Mouse (Mus musculus): Measurements from ENCODE around the gene Lrrc7. TPM values are rescaled to one million over a fixed set of nuclear protein-coding genes. Genes with fewer than 3 reads are reported as not detected.

Lrrc7 gene
- polyA plus RNA-seq, 1 experiment from 2014 or later: 1.7 TPM

GRCm38 (mm10) chr3:158340808-158341207, 221.2 kb downstream of the Lrrc7 start:
- ATAC-seq (ENCODE audit: insufficient read depth, low FRiP score, low TSS enrichment): no peak
- Histone ChIP-seq H3K27ac (ENCODE audit: low read depth, low read length) (no peak overlapping the region), H3K36me3 (ENCODE audit: control insufficient read depth, insufficient read depth, low read length) (no peaks in the 10 kb centered on the region), H3K4me3 (ENCODE audit: low read depth, low read length) (no peak overlapping the region), H3K27me3 (ENCODE audit: control insufficient read depth, insufficient read depth, low read length) (no peaks in the 10 kb centered on the region), H3K9me3 (ENCODE audit: control insufficient read depth, low read length) (no peaks in the 10 kb centered on the region), H3K4me2 (ENCODE audit: low read depth) (no peak overlapping the region), H3K9ac (ENCODE audit: low read length) (no peak overlapping the region), H3K4me1 (ENCODE audit: control insufficient read depth, insufficient read depth, low read length) (no peaks in the 10 kb centered on the region)
- DNase-seq (ENCODE audit: low spot score): no peak

- Histone ChIP-seq H3K27me3 (ENCODE audit: control insufficient read depth, insufficient read depth, low read length) (no peaks in the 10 kb centered on the region), H3K4me1 (ENCODE audit: control insufficient read depth, insufficient read depth, low read length) (no peaks in the 10 kb centered on the region), H3K9ac (ENCODE audit: low read length) (no peak overlapping the region), H3K27ac (ENCODE audit: low read depth, low read length) (no peak overlapping the region), H3K9me3 (ENCODE audit: control insufficient read depth, low read length) (no peaks in the 10 kb centered on the region), H3K4me2 (ENCODE audit: low read depth) (no peak overlapping the region), H3K36me3 (ENCODE audit: control insufficient read depth, insufficient read depth, low read length) (no peaks in the 10 kb centered on the region), H3K4me3 (ENCODE audit: low read depth, low read length) (no peak overlapping the region)
- DNase-seq (ENCODE audit: low spot score) (no peak), ATAC-seq (ENCODE audit: insufficient read depth, low FRiP score, low TSS enrichment) (no peak)
These were observed 231.9 kb downstream of the Lrrc7 start for GRCm38 (mm10) chr3:158330085-158330484.

GRCm38 (mm10) chr3:158310391-158310790, 251.6 kb downstream of the Lrrc7 start:
- H3K4me1 ChIP-seq (ENCODE audit: control insufficient read depth, insufficient read depth, low read length): no peaks in the 10 kb centered on the region
- H3K9me3 ChIP-seq (ENCODE audit: control insufficient read depth, low read length): no peaks in the 10 kb centered on the region
- H3K4me2 ChIP-seq (ENCODE audit: low read depth): no peak overlapping the region
- WGBS: 82% methylated on average over 2 of the region's 2 CpGs
- H3K36me3 ChIP-seq (ENCODE audit: control insufficient read depth, insufficient read depth, low read length): no peaks in the 10 kb centered on the region
- H3K27ac ChIP-seq (ENCODE audit: low read depth, low read length): no peak overlapping the region
- DNase-seq (ENCODE audit: low spot score) (no peak), ATAC-seq (ENCODE audit: insufficient read depth, low FRiP score, low TSS enrichment) (no peak)
- H3K4me3 ChIP-seq (ENCODE audit: low read depth, low read length): no peak overlapping the region
- no peaks in the 10 kb centered on the region for H3K27me3 ChIP-seq (ENCODE audit: control insufficient read depth, insufficient read depth, low read length)
- H3K9ac ChIP-seq (ENCODE audit: low read length): no peak overlapping the region

GRCm38 (mm10) chr3:158307415-158307814, 254.6 kb downstream of the Lrrc7 start:
- Histone ChIP-seq H3K27me3 (ENCODE audit: control insufficient read depth, insufficient read depth, low read length) (no peaks in the 10 kb centered on the region), H3K9me3 (ENCODE audit: control insufficient read depth, low read length) (no peaks in the 10 kb centered on the region), H3K27ac (ENCODE audit: low read depth, low read length) (no peak overlapping the region), H3K4me1 (ENCODE audit: control insufficient read depth, insufficient read depth, low read length) (no peaks in the 10 kb centered on the region), H3K36me3 (ENCODE audit: control insufficient read depth, insufficient read depth, low read length) (no peaks in the 10 kb centered on the region), H3K4me2 (ENCODE audit: low read depth) (no peak overlapping the region), H3K4me3 (ENCODE audit: low read depth, low read length) (no peak overlapping the region), H3K9ac (ENCODE audit: low read length) (no peak overlapping the region)
- ATAC-seq (ENCODE audit: insufficient read depth, low FRiP score, low TSS enrichment): no peak
- DNase-seq (ENCODE audit: low spot score): no peak

GRCm38 (mm10) chr3:158298732-158299131, 263.3 kb downstream of the Lrrc7 start:
- ATAC-seq (ENCODE audit: insufficient read depth, low FRiP score, low TSS enrichment) (no peak), DNase-seq (ENCODE audit: low spot score) (no peak)
- no peak overlapping the region for H3K4me3 ChIP-seq (ENCODE audit: low read depth, low read length)
- no peak overlapping the region for H3K9ac ChIP-seq (ENCODE audit: low read length)
- no peak overlapping the region for H3K4me2 ChIP-seq (ENCODE audit: low read depth)
- H3K9me3 ChIP-seq (ENCODE audit: control insufficient read depth, low read length): no peaks in the 10 kb centered on the region
- H3K36me3 ChIP-seq (ENCODE audit: control insufficient read depth, insufficient read depth, low read length): no peaks in the 10 kb centered on the region
- H3K27me3 ChIP-seq (ENCODE audit: control insufficient read depth, insufficient read depth, low read length): no peaks in the 10 kb centered on the region
- no peak overlapping the region for H3K27ac ChIP-seq (ENCODE audit: low read depth, low read length)
- WGBS: 75% methylated on average over 3 of the region's 3 CpGs
- H3K4me1 ChIP-seq (ENCODE audit: control insufficient read depth, insufficient read depth, low read length): no peaks in the 10 kb centered on the region

GRCm38 (mm10) chr3:158295041-158295440, 267.0 kb downstream of the Lrrc7 start:
- Histone ChIP-seq H3K4me1 (ENCODE audit: control insufficient read depth, insufficient read depth, low read length) (no peaks in the 10 kb centered on the region), H3K36me3 (ENCODE audit: control insufficient read depth, insufficient read depth, low read length) (no peaks in the 10 kb centered on the region), H3K4me2 (ENCODE audit: low read depth) (no peak overlapping the region), H3K9me3 (ENCODE audit: control insufficient read depth, low read length) (no peaks in the 10 kb centered on the region), H3K27ac (ENCODE audit: low read depth, low read length) (no peak overlapping the region), H3K9ac (ENCODE audit: low read length) (no peak overlapping the region), H3K4me3 (ENCODE audit: low read depth, low read length) (no peak overlapping the region), H3K27me3 (ENCODE audit: control insufficient read depth, insufficient read depth, low read length) (no peaks in the 10 kb centered on the region)
- no peak for DNase-seq (ENCODE audit: low spot score)
- no peak for ATAC-seq (ENCODE audit: insufficient read depth, low FRiP score, low TSS enrichment)
- WGBS: 83% methylated on average over 5 of the region's 5 CpGs

- Histone ChIP-seq H3K9me3 (ENCODE audit: control insufficient read depth, low read length) (no peaks in the 10 kb centered on the region), H3K27me3 (ENCODE audit: control insufficient read depth, insufficient read depth, low read length) (no peaks in the 10 kb centered on the region), H3K4me2 (ENCODE audit: low read depth) (no peak overlapping the region), H3K9ac (ENCODE audit: low read length) (no peak overlapping the region), H3K36me3 (ENCODE audit: control insufficient read depth, insufficient read depth, low read length) (no peaks in the 10 kb centered on the region), H3K4me3 (ENCODE audit: low read depth, low read length) (no peak overlapping the region), H3K27ac (ENCODE audit: low read depth, low read length) (no peak overlapping the region), H3K4me1 (ENCODE audit: control insufficient read depth, insufficient read depth, low read length) (no peaks in the 10 kb centered on the region)
- peak; percentile 68; the same call in 1 of the 2 replicates for ATAC-seq (ENCODE audit: insufficient read depth, low FRiP score, low TSS enrichment)
- no peak for DNase-seq (ENCODE audit: low spot score)
- 61% methylated on average over 1 of the region's 1 CpGs for WGBS
These were observed 277.6 kb downstream of the Lrrc7 start for GRCm38 (mm10) chr3:158284431-158284830.

GRCm38 (mm10) chr3:158278631-158279030, 283.4 kb downstream of the Lrrc7 start:
- H3K27ac ChIP-seq (ENCODE audit: low read depth, low read length): no peak overlapping the region
- no peak overlapping the region for H3K9ac ChIP-seq (ENCODE audit: low read length)
- no peak for ATAC-seq (ENCODE audit: insufficient read depth, low FRiP score, low TSS enrichment)
- no peak overlapping the region for H3K4me2 ChIP-seq (ENCODE audit: low read depth)
- WGBS: 84% methylated on average over 2 of the region's 2 CpGs
- no peaks in the 10 kb centered on the region for H3K9me3 ChIP-seq (ENCODE audit: control insufficient read depth, low read length)
- H3K4me1 ChIP-seq (ENCODE audit: control insufficient read depth, insufficient read depth, low read length): no peaks in the 10 kb centered on the region
- no peaks in the 10 kb centered on the region for H3K27me3 ChIP-seq (ENCODE audit: control insufficient read depth, insufficient read depth, low read length)
- H3K36me3 ChIP-seq (ENCODE audit: control insufficient read depth, insufficient read depth, low read length): no peaks in the 10 kb centered on the region
- no peak for DNase-seq (ENCODE audit: low spot score)
- no peak overlapping the region for H3K4me3 ChIP-seq (ENCODE audit: low read depth, low read length)

- Histone ChIP-seq H3K27ac (ENCODE audit: low read depth, low read length) (no peak overlapping the region), H3K4me1 (ENCODE audit: control insufficient read depth, insufficient read depth, low read length) (no peaks in the 10 kb centered on the region), H3K9ac (ENCODE audit: low read length) (no peak overlapping the region), H3K9me3 (ENCODE audit: control insufficient read depth, low read length) (no peaks in the 10 kb centered on the region), H3K4me3 (ENCODE audit: low read depth, low read length) (no peak overlapping the region), H3K27me3 (ENCODE audit: control insufficient read depth, insufficient read depth, low read length) (no peaks in the 10 kb centered on the region), H3K36me3 (ENCODE audit: control insufficient read depth, insufficient read depth, low read length) (no peaks in the 10 kb centered on the region), H3K4me2 (ENCODE audit: low read depth) (no peak overlapping the region)
- 84% methylated on average over 1 of the region's 1 CpGs for WGBS
- ATAC-seq (ENCODE audit: insufficient read depth, low FRiP score, low TSS enrichment) (no peak), DNase-seq (ENCODE audit: low spot score) (no peak)
These were observed 289.3 kb downstream of the Lrrc7 start for GRCm38 (mm10) chr3:158272700-158273099.

Measured in neural tube, embryonic 11.5 days (tissue).